Mouse (Mus musculus) megakaryocyte, adult 5-6 weeks (primary cell): ENCODE results near the gene Pnma3. TPM values are rescaled to one million over a fixed set of nuclear protein-coding genes. Genes with fewer than 3 reads are reported as not detected.
"Not testable (repeated sequence)": the region's sequence is repeated elsewhere in the genome, so short reads cannot be mapped to it uniquely, and the experiment has no call there.

Experiments
- ATAC-seq: 2 replicates; pipeline ENCODE4 v1.8.0; 2016; ENCODE audit warnings: mild to moderate bottlenecking, inconsistent platforms; ENCODE audit not compliant: poor library complexity, severe bottlenecking
- total RNA-seq, 2 experiments: library from RNA; stranded (forward) in 1 of 2; stranded (reverse) in 1 of 2; fragments of 153-499, 151-499 nt in 1 of 2; fragments of 221-1000, 200-1000 nt in 1 of 2; gene quantifications; 2 replicates each; pipeline versions ENCODE4 v1.2.3 to v1.2.4; 2015 to 2017

Pnma3 gene
- total RNA-seq (2015), result not detected in 2 replicates
- total RNA-seq (2017), result not detected in 2 replicates

DNA sequence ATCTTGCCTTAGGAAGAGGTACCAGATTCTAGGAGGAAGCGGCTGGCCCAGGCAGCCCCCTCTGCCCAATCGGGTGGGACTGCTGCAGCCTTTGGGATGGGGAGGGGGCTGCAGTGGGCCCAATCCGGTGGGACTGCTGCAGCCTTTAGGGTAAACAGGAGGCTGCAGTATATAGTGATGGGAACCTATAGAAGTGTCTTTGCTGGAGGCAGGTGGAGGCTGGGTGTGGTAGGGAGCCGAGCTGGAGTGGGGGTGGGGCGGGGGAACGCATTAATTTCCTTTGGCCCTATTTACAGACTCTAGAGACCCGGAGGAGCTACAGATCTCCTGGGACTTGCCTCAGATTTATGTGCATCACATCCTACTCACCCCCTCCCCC, at the start of gene Pnma3:
Pnma3 (plus strand) TSS at position 373 of the 379 bp plus-strand sequence.
- no peak for ATAC-seq

DNA sequence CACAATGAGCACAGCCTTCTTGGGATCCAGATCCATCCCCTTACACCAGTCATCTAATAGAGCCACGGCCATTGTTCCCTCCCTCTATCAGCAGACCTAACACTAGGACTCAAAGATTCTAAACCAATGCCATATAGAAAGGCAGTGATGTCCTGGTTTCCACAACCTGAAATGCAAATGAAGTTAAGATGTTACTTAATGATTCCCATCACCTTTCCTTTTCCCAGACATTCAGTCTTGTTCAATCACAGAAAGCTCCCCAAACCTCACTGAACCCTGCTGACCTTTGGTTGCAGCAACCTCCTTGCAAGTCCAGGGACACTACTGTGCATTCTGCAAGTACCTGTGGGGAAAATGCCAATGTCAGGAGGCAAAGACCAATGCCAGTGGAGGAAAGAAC, 27.6 kb upstream of the Pnma3 start, which contains the start of gene Pnma5:
Pnma5 (minus strand) TSS at position 101 of the 400 bp plus-strand sequence.
- no peak for ATAC-seq

DNA sequence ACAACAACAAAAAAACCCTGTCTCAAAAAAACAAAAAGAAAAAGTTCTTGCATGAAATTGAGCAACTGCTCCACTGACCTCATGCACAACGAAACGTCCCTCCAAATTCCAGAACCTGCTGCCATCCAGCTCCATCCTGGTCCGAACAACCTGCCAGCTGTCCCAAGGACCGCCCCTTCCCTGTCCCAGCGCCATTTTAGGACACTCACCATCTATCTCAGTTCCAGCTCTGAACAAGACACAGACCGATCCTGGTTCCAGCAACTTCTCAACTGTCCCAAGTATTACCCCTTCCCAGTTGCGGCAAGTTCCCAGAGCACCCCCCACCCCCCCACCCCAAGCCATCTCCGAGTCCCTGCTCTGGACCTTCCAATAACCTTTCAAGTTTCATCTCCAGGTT, 25.8 kb upstream of the Pnma3 start:
- no peak for ATAC-seq

DNA sequence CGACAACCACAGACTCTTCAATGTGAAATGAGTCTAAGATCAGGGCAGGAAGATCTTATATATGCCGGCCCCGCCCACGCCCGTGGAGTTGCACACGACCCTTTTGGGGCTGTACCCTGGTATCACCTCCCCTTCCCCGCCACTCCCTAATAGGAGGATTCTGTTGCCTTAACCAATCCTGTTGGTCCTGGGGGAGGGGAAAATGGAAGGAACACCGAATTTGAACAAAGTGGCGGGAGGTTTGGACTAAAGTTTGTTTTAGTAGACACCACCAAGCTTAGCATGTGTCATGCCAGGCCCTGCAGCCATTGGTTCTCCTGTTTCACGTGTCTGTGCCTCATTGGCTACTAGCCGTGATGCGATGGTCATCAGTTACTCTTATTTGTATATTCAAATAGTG, 24.9 kb upstream of the Pnma3 start:
- ATAC-seq, result no peak

DNA sequence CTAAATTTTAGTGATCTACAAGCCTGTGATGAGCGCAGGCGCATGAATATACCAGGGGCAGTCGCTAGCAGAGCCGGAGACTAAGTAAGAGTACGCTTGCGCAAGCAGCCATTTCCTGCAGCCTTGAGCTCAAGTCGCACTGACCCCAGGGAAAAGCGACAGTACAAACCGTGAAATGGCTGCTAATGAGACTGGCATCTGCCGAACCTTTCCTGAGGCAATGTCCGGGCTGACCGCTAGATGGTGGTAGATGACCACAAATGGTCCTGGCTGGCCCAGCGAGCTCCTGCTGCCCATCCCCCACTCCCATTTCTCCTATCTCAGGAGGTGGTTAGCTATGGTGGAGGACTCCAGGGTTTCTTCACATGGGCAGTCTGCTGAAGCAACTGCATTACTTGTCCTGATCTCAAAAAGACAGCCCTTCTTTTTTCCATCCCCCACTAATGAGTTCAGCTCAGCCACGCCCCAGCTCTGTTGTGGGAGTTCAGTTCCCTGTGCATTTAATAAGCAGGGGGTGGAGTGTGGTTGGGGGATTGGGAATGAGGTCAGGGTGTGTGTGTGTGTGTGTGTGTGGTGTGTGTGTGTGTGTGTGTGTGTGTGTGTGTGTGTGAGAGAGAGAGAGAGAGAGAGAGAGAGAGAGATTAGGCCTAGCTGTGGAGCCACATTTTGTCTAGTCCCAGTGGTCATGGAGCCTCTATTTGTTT, 10.6 kb upstream of the Pnma3 start:
- peak; percentile 100 for ATAC-seq

DNA sequence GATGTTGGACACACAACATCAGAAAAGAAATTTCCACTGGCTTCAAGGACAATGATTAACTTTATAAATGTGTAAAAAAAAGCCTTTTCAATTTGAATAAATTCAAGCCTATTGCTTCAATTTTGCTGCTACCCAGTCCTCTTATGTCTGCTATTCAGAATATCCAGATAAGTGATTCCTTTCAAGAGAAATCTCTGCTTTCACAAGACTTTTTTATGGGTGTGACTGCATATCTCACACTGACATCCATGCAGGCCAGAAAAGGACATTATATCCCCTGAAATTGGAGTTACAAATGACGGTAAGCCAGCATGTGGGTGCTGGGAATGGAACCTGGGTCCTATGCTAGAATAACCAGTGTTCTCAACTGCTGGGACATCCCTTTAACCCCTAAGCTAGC, 3.1 kb upstream of the Pnma3 start:
- ATAC-seq, result no peak

DNA sequence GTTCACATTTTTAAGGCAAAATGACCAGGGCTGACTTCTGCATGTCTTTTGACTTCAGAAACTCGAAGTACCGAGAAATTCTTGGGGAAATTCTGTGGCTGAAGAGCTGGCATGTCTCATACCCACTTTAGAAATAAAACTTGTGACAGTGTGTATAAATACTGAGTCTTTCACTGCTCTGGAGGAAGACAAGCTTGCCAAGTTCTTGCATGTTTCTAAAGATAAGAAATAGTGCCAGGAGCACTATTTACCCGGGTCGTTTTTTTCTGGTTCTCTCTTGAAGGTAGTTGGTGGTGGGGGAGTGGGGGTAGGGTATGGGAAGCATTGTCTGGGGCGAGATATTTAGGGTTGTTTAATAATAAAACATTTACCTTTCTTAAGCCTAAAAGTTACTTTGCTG, 2.3 kb upstream of the Pnma3 start:
- no peak for ATAC-seq

DNA sequence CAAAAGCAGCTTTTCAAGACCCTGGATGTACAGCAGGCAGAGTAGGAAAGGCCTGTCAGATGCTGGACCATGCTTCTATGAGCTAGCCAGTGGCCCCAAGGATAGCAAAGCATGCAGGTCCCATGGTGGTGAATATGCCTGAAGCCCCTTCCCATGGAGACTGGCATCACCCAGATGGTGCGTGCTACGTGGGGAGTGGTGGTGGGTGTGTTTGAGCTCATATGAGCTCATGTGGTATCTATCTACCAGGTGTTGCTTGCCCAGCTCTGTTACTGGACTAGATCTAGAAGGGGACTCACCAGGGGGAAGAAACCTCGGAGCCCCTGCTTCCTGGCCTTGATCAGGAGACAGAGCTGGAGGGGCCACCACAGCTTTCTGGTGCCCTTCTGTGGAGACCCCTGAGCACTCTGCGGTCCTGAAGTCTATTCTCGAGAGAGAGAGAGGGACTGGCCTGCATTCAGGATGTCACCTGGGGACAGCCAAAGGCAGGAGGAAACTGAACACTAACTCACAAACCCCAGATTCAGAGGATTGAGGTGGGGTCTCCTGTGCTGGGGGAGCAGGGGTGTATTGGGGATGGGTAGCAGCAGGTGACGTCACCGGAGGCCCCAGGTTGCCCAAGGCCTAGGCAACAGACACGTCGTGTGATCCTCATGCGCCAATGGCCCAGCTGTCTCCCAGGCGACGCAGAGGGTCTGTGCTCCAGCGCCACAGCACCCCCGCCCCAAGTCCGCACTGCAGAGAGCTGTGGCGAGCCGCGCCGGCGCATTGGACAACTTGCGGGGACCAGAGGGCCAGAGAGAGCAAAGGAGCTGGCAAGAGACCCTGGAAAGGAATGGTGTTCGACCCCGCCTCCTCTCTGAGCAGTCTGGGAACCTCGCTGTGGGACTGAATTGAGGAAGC, 824 bp upstream of the Pnma3 start:
- no peak for ATAC-seq

DNA sequence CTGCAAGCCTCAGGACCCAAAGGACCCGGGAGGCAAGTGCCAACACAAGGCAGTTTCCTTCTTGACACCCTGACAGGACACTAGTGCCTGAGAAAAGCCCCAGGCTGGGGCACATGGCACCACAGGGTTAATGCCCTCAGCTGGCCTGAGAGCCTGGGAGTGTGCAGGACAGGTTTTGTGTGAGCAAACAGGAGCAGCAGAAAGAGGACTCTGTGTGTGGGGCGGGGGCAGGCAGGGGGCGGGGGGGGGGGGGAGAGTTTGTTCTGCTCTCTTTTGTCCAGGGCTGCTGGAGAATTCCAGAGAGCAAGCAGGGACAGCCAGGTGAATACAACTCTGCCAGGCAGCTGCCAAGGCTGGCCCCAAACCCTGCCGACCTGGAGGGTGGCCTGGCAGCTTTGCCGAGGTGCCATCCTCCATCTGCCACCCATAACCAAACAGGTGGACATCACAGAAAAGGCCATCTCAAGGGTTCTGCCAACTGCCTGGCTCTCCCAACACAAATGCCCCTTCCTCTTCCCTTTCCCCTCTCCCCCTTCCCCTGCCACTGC, 2.3 kb downstream of the Pnma3 start:
- ATAC-seq, result not testable (repeated sequence)

DNA sequence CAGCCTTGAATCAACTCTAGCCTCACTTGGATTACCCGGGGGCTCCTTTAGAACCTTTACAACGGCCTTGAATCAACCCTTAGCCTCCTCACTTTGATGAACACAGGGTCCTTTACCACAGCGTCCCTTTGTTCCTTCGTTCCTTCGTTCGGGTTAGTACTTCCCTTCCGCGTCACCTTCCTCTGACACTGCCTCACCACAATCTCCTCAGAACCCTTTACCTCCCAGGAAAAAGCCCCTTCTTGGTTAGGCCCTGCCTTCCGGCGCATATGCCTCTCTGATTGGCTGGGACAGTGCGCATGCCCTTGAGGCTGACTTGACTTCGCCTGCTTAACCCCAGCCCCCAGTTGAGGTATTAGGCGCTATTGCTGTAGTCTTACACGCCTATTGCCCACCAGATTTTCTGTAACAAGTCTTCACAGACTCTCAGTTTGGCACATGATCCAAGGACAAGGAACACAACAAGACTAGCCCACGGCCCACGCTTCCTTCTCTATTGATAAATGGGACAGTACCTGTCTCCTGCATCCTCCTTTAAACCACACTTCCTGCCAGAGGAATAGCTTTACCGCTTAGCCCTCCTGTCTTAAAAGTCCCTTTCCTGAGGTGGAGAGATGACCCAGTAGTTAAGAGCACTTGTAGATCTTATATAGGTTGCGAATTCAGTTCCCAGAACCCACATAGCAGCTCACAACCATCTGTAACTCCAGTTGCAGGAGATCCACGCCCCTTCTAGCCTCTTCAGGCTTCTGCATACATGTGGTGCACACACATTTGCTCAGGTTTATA, 17.9 kb downstream of the Pnma3 start, which contains the start of gene Xlr4a:
Xlr4a (minus strand) TSS at position 212 of the 789 bp plus-strand sequence.
- ATAC-seq, result not testable (repeated sequence)

DNA sequence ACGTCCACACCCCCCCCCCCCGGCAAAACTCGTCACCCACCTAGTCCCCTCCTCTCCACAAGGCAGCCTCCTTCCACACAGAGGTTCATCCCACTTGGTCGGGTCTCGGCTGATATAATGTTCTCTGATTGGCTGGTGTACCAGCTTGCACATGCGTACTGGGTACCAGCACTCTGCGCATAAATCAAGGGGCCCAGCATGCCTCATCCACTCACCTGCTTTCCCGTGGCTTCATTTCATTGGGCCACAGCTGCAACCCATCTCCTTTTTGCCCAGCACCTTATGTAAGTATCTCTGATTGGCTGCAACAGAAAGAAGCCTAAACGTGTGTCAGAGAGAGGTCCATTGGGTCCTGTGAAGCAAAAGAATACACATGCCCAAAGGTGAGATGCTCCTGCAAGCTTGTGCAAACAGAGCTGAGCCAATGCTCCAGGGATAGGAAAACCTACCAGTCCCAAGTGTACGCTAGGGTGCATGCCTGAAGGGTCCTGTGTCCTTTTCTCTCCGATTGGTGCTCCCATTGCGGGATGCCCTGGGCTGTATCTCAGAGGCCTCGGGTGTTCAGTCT, 32.4 kb downstream of the Pnma3 start, which contains the start of gene Xlr3a:
Xlr3a (minus strand) TSS at position 155 of the 568 bp plus-strand sequence.
- not testable (repeated sequence) for ATAC-seq

DNA sequence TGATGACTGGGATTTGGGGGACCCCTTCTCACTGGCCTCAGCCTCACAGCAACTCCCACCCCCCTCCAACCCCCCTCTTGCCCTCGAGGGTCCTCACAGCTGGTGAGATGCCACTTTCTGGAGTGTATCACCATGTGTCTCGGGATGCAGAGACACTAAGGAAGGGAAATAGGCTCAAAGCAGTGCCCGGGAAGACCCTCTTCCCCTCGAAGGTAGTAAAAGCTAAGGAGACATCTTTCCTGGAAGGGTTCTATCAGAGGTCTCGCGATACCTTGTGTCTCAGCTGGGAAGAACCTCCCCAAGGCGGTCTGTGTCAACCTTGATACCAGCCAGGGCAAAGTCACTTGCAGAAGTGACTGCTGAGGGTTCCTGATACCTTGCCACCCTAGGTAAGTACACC, 52.2 kb downstream of the Pnma3 start, which contains the start of gene Gm14685:
Gm14685 (plus strand) TSS at position 301 of the 400 bp plus-strand sequence.
- ATAC-seq, result not testable (repeated sequence)

Other genes starting within 250 kb of the Pnma3 start
- not detected in 2 replicates for gene Gabrq, start 239.6 kb upstream of the Pnma3 start, total RNA-seq (2015)
- not detected in 2 replicates for gene Gabrq, start 239.6 kb upstream of the Pnma3 start, total RNA-seq (2017)
- 60.0 and 60.4 TPM in 2 replicates for gene Cetn2, start 146.4 kb upstream of the Pnma3 start, total RNA-seq (2015)
- gene Cetn2, start 146.4 kb upstream of the Pnma3 start, total RNA-seq (2017), result 51.9 and 55.3 TPM in 2 replicates
- 17.0 and 17.4 TPM in 2 replicates for gene Nsdhl, start 146.2 kb upstream of the Pnma3 start, total RNA-seq (2015)
- 14.1 and 14.7 TPM in 2 replicates for gene Nsdhl, start 146.2 kb upstream of the Pnma3 start, total RNA-seq (2017)
- not detected in 2 replicates for gene Zfp185, start 77.4 kb upstream of the Pnma3 start, total RNA-seq (2015)
- not detected in 2 replicates for gene Zfp185, start 77.4 kb upstream of the Pnma3 start, total RNA-seq (2017)
- not detected in 2 replicates for gene Pnma5, start 27.7 kb upstream of the Pnma3 start, total RNA-seq (2015)
- not detected in 2 replicates for gene Pnma5, start 27.7 kb upstream of the Pnma3 start, total RNA-seq (2017)
- 6.4 and 9.1 TPM in 2 replicates for gene Xlr4a, start 17.7 kb downstream of the Pnma3 start, total RNA-seq (2015)
- gene Xlr4a, start 17.7 kb downstream of the Pnma3 start, total RNA-seq (2017), result 0.45 and 7.4 TPM in 2 replicates
- gene Xlr3a, start 32.3 kb downstream of the Pnma3 start, total RNA-seq (2015), result not detected in 2 replicates
- gene Xlr3a, start 32.3 kb downstream of the Pnma3 start, total RNA-seq (2017), result 0.22 and 0.37 TPM in 2 replicates
- not detected in 2 replicates for gene Gm14685, start 52.3 kb downstream of the Pnma3 start, total RNA-seq (2015)
- gene Gm14685, start 52.3 kb downstream of the Pnma3 start, total RNA-seq (2017), result not detected in 2 replicates
- gene Xlr5b, start 84.0 kb downstream of the Pnma3 start, total RNA-seq (2015), result not detected in 2 replicates
- not detected in 2 replicates for gene Xlr5b, start 84.0 kb downstream of the Pnma3 start, total RNA-seq (2017)
- gene DXBay18, start 84.7 kb downstream of the Pnma3 start, total RNA-seq (2015), result not detected in 2 replicates
- gene DXBay18, start 84.7 kb downstream of the Pnma3 start, total RNA-seq (2017), result not detected in 2 replicates
- not detected in 2 replicates for gene Spin2d, start 112.2 kb downstream of the Pnma3 start, total RNA-seq (2015)
- not detected in 2 replicates for gene Spin2d, start 112.2 kb downstream of the Pnma3 start, total RNA-seq (2017)
- gene Xlr3b, start 127.4 kb downstream of the Pnma3 start, total RNA-seq (2015), result 3.9 and 8.3 TPM in 2 replicates
- 2.9 and 3.3 TPM in 2 replicates for gene Xlr3b, start 127.4 kb downstream of the Pnma3 start, total RNA-seq (2017)
- gene Xlr4b, start 149.5 kb downstream of the Pnma3 start, total RNA-seq (2015), result 7.1 and 12.5 TPM in 2 replicates
- gene Xlr4b, start 149.5 kb downstream of the Pnma3 start, total RNA-seq (2017), result 8.4 and 10.8 TPM in 2 replicates
- gene F8a, start 163.5 kb downstream of the Pnma3 start, total RNA-seq (2015), result 4.0 and 4.7 TPM in 2 replicates
- 3.9 and 4.1 TPM in 2 replicates for gene F8a, start 163.5 kb downstream of the Pnma3 start, total RNA-seq (2017)
- gene Xlr4c, start 178.3 kb downstream of the Pnma3 start, total RNA-seq (2015), result 2.3 and 2.8 TPM in 2 replicates
- 6.5 and 9.3 TPM in 2 replicates for gene Xlr4c, start 178.3 kb downstream of the Pnma3 start, total RNA-seq (2017)
- not detected in 2 replicates for gene Xlr3c, start 200.6 kb downstream of the Pnma3 start, total RNA-seq (2015)
- 0.07 TPM in 1 of 2 replicates, not detected in the other for gene Xlr3c, start 200.6 kb downstream of the Pnma3 start, total RNA-seq (2017)
- not detected in 2 replicates for gene Xlr5a, start 228.2 kb downstream of the Pnma3 start, total RNA-seq (2015)
- gene Xlr5a, start 228.2 kb downstream of the Pnma3 start, total RNA-seq (2017), result not detected in 2 replicates
- not detected in 2 replicates for gene Xlr5c, start 228.2 kb downstream of the Pnma3 start, total RNA-seq (2015)
- gene Xlr5c, start 228.2 kb downstream of the Pnma3 start, total RNA-seq (2017), result not detected in 2 replicates